Mouse (Mus musculus) c-Kit-positive CD71-positive TER-119-positive erythroid progenitor cells, embryonic 14.5 days (primary cell): ENCODE results near the gene Apeh.

Source experiments
- DNase-seq: peaks from one replicate; pipeline ENCODE4 v3.0.0-alpha.2; 2013; ENCODE audit warnings: low spot score

The Apeh gene

DNA sequence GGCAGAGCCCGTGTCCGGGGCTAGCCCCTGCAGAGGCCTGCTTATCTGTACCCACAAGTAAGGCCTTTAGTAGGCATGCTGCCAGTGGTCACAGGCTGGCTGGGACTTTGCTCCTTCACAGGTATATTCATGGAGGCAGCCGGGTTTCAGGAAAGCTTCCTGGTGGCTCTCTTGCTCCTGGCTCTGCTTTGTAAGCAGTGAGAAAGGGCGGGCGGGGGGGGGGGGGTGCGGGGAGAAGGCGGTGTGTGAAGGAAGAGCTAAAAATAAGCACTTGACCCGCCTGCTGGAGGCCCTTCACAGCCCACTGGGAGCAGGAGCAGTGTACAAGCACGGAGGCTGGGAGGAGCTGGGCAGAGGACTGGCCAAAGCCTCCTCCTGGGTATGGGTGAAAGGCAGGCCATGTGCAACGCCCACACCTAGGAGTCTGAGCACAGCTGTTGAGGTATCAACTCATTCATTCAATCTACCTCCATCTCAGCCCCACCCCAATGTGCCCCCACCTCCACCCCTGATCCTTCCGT is 25.5 kb upstream of the Apeh start:
- no peak for DNase-seq

DNA sequence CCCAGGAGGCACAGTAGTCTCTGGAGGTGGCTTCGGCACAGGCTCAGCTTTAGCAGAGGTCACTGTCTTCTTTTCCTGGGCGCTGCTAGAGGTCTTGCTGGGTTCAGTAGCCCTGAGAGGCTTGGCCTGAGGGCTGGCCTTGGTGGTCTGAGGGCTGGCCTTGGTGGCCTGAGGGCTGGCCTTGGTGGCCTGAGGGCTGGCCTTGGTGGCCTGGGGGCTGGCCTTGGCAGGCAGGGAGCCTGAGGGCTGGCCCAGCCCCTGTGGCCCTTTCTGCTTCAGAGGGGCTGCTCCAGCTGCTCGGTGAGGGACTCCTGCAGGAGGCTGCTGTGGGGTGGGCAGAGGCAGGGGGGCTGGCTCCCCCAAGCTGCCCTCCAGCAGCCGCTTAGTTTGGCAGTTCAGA is 22.7 kb upstream of the Apeh start:
- no peak for DNase-seq

DNA sequence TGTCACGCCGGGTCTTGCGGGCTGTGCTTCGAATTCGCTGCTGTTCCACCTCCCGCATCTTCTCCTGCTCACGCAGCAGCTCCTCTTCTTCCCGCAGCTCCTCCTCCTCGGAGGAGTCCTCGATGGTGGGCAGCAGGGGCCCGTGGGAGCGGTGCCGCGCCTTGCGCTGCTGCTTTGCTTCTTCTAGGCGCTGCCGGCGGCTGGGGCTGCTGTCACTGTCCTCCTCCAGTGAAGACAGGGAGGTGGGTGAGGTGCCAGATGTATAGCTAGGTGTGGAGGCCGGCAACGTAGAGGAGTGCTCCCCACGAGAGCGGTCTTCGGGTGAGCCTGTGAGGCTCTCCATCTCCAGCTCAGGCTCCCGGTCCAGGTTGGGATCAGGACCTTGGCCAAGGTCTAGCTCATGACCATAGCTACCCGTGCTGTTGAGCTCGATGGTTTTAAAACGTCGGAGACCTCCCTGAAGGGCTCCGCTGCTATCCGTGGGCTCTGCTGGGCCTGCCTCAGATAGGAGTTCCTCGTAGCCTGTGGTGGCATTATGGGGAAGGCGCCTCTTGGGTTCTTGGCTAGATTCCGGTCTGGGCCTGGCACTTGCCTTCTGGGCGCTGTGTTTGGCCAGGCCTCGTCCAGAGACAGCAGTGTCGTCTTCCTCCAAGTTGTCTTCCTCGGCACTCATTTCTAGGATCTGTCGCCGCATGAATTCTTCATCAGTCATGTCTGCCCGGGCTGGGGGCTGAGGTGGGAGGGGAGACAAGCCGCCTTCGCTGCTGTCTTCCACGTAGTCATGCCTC is 21.1 kb upstream of the Apeh start:
- no peak for DNase-seq

GRCm38 (mm10) chr9:108112719-108113340 is 18.4 kb upstream of the Apeh start:
- DNase-seq, result no peak

GRCm38 (mm10) chr9:108111593-108112121 is 17.3 kb upstream of the Apeh start:
- DNase-seq, result no peak

DNA sequence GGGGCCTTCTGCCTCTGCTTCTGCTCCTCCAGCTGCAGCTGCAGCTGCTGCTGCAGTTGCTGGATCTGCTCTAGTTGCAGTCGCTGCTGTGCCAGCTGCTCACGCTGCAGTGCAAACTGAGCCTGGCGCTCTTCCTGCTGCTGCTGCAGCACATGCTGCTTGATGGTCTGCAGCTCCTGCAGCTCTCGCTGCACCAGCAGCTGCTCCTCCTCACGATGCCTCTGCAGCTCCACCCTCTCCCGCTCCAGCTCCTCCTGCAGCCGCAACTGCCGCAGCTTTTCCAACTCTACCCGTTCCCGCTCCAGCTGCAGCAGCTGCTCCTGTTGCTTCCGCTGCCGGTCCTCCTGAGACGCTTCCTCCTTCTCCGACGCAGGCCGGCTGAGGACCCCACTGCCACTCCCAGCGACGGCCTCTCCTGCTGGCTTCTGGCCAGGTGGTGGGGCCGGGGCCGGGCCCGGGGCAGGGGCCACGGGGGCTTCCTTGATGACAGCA is 16.7 kb upstream of the Apeh start:
- DNase-seq, result no peak

GRCm38 (mm10) chr9:108110160-108110559 is 15.8 kb upstream of the Apeh start:
- DNase-seq, result no peak

- DNase-seq, result no peak
Observed at GRCm38 (mm10) chr9:108107867-108108266, 13.5 kb upstream of the Apeh start.

DNA sequence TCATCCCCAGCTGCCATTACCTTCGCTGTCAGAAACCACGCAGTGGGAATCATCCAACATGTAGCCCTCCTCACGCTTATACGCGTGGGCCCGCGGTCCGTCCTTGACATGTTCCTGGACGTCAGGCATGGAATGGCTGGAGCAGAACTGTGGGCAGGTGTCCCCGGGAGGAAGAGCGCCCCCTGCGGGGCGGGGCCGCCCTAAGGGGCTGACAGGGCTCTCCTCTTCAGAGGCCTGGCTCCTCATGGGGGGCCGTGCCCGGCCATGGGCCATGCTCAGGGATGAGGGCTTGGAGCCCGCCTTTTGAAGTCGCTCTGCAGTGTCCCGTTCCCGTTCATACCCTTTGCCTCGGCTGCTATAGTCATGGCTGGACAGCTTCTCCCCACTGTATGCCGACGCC is 11.7 kb upstream of the Apeh start:
- DNase-seq, result no peak

DNA sequence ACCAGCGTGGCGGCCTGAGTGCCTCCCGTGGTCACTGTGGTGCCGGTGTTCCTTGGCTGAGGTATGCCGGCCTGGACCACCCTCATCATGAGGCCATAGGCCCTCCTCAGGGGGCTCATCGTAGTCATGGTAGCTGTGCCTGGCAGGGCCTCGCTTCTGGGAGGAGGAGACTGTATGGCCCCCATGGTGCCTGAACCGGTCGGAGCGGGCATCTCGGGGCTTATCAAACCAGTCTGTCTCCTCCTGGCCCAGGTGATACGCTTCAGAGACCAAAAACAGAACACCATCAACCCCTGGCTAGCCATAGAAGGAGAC is 11.1 kb upstream of the Apeh start:
- no peak for DNase-seq

DNA sequence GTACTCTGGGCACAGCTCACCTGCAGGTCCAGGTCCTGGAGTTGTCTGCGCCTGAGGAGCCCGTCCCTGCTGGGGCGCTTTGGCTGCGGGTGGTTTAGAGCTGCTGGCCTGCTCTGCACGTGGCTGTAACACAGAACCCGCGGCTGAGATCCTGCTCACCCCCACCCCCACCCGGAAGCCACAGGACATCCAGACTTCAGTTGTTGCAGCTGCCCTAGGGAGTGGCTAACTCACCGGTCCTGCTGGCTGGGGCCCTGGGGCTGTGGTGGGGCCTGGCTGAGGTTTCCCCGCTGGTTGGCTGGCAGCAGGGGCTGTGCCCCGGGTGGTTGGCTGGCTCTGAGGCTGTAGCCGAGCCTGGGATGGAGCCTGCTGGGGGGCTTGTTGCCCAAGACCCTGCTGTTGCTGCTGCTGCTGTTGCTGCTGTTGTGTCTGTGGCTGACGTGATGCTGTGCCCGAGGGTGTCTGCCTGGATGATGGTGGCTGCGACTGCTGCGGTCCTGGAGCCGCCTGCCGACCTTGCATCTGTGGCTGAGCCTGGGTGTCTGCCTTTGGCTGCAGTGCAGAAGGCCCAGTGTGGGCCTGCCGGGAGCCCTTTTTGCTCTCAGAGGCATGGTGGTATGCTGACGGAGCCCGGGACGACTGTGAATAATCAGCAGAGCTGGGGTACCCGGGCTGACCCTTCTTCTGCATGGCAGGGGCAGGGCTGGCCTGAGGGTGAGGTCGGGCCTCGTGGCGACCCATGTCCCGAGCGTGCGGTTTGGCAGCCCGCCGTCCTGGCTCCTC is 10.6 kb upstream of the Apeh start:
- DNase-seq, result no peak

- DNase-seq, result no peak
Observed at GRCm38 (mm10) chr9:108099619-108100018, 5.2 kb upstream of the Apeh start.

- no peak for DNase-seq
Observed at GRCm38 (mm10) chr9:108095949-108096712, 1.7 kb upstream of the Apeh start.

DNA sequence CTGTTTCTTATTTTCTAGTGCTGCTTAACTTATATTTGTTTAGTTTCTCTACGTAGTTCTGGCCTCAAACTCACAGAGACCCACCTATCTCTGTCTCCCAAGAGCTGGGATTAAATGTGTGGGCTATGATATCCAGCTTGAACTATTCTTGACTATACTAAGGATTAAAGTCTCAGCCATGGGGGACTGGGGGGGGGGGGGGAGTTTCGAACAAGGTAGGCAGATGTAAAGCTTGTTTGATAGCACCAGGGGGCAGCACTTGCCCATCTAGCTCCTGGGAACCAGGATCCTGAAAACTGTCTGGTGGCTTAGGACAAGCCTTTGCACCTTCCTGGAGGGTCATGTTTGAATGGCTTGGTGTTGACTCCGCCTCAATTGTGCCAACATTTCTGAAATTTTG is 1.1 kb upstream of the Apeh start:
- peak; percentile 84 for DNase-seq

- DNase-seq, result peak; percentile 94
Observed at GRCm38 (mm10) chr9:108094998-108095411, 599 bp upstream of the Apeh start.

DNA sequence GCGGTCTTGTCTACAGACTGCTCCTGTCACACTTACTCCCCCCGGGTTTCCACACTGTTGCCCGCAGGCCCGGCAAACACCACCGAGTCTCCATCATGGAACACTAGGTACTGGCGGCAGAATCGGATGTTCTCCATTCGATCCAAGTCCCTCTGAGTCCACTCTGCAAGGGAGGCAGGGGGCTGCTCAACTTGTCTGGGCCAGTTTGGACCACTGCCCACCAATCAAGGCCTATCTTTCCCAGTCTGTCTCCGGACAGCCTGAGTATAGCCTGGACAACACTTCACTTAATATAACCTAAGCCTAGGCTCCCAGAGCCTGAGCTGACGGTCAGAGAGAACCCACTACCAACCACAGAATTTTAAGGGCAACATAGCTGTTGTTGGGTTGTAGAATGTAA is 820 bp downstream of the Apeh start:
- no peak for DNase-seq

- DNase-seq, result no peak
Observed at GRCm38 (mm10) chr9:108090611-108091120, 3.7 kb downstream of the Apeh start.

DNA sequence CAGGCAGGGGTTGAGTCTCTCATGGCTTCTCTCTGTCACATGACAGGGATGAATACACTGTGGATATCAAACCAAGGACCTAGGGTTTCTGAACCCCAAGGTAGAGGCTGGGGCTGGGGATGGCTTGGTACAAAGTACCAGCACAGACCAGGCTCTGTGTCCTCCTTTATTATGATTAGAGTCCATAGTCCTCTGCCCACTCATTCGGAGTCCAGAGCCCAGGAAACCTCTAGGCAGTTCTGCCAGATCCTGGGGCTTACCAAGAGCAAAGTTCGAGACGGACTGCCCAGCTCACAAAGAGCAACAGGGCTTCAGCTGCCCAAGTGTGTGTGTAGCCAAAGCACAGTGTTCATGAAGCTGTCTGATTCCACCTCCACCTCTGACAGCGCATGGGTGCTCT is 9.1 kb downstream of the Apeh start:
- no peak for DNase-seq

DNA sequence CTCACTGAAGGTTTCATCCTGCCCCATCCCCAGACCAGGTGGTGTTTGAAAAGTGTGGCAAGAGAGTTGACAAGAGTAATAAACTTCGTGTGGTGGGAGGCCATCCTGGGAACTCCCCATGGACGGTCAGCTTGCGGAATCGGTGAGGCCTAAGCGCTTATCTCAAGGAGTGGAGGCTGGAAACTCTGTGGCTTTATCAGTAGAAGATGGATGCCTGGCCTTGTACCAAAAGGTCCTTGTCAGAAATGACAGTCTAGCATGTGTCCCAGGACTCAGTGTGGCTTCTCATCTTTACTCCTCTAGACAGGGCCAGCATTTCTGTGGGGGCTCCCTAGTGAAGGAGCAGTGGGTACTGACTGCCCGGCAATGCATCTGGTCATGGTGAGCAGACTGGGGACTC is 10.8 kb downstream of the Apeh start:
- no peak for DNase-seq

DNA sequence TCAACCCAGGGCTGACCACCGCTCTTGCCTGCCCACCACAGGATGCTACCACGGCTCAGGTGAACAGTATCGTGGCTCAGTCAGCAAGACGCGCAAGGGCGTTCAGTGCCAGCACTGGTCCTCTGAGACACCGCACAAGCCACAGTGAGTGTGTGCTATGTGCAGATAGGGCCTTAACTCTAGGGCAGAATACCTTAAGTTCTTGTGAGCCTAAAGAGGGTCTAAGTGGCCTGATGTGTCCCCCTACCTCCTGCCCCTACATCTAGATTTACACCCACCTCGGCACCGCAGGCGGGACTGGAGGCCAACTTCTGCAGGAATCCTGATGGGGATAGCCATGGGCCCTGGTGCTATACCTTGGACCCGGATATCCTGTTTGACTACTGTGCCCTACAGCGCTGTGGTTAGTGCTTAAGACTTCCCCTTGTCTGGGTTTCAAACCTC is 11.4 kb downstream of the Apeh start, which contains the start of gene Rnf123:
TSS of gene Rnf123 (minus strand) at position 359 of the 444 bp plus-strand sequence.
- no peak for DNase-seq

DNA sequence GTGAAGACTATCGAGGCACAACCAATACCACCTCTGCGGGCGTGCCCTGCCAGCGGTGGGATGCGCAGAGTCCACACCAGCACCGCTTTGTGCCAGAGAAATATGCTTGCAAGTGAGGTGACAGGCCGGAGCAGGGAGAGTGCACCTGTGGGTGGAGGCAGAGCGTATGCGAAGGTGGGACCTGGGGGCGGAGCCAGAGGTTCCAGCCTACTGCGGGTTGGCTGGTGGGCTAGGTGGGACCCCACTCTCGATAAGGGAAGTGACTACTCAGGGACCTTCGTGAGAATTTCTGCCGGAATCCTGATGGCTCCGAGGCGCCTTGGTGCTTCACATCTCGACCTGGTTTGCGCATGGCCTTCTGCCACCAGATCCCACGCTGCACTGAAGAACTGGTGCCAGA is 11.9 kb downstream of the Apeh start:
- no peak for DNase-seq
